Mouse (Mus musculus): ENCODE results near the gene Gpr160.

GRCm38 (mm10) chr3:30929828-30930227 lies 74.1 kb downstream of the Gpr160 start:
- peak; percentile 50 for TF ChIP-seq CTCF (IDR thresholded peaks at IDR 0.05)
- TF ChIP-seq EP300 (IDR thresholded peaks at IDR 0.05), result no peak

All from lung, postnatal 0 days (tissue).